Mouse (Mus musculus) hindbrain, embryonic 15.5 days (tissue): Measurements from ENCODE around the gene Clk2. TPM values are rescaled to one million over a fixed set of nuclear protein-coding genes. Genes with fewer than 3 reads are reported as not detected.
A peak's percentile ranks its signal among the peaks of the same experiment; 100 is the strongest.
"Not testable (repeated sequence)": the region's sequence is repeated elsewhere in the genome, so short reads cannot be mapped to it uniquely, and the experiment has no call there.

Experiments
- ATAC-seq: fragments of 200-750 bp; cut with Nextera tagmentation; 2 replicates; pipeline ENCODE4 v1.8.0; 2017; ENCODE audit warnings: low read depth, moderate number of reproducible peaks, moderate TSS enrichment; ENCODE audit not compliant: low FRiP score
- H3K27ac ChIP-seq: fragments of 300-500 bp; sonication (generic); replicated peaks from 2 replicates; pipeline ENCODE4 v1.5.1; 2015; ENCODE audit warnings: mild to moderate bottlenecking, inconsistent platforms
- H3K27me3 ChIP-seq: fragments of 300-500 bp; sonication (generic); 2 replicates; pipeline ENCODE4 v1.6.1; 2015; ENCODE audit warnings: control low read depth, inconsistent platforms
- H3K36me3 ChIP-seq: fragments of 300-500 bp; sonication (generic); 2 replicates; pipeline ENCODE4 v1.6.1; 2015; ENCODE audit warnings: control low read depth, inconsistent platforms
- H3K4me1 ChIP-seq: fragments of 300-500 bp; sonication (generic); replicated peaks from 2 replicates; pipeline ENCODE4 v1.6.1; 2015; ENCODE audit warnings: control low read depth, inconsistent platforms
- H3K4me2 ChIP-seq: fragments of 300-500 bp; sonication (generic); 2 replicates; pipeline ENCODE4 v1.6.1; 2015; ENCODE audit warnings: moderate library complexity, mild to moderate bottlenecking, inconsistent platforms
- H3K4me3 ChIP-seq: fragments of 300-500 bp; sonication (generic); 2 replicates; pipeline ENCODE4 v1.5.1; 2015; ENCODE audit warnings: mild to moderate bottlenecking, inconsistent platforms
- H3K9ac ChIP-seq: fragments of 300-500 bp; sonication (generic); 2 replicates; pipeline ENCODE4 v1.6.1; 2015; ENCODE audit warnings: inconsistent platforms
- H3K9me3 ChIP-seq: fragments of 300-500 bp; sonication (generic); 2 replicates; pipeline ENCODE4 v1.6.1; 2016; ENCODE audit warnings: control low read depth, inconsistent platforms
- WGBS: fragments of 180-500 bp; shearing (Covaris S2); methylation state at CpG from one replicate; pipeline ENCODE4 v1.1.7; 2015; 5-methylcytosine and 5-hydroxymethylcytosine counted together
- polyA plus RNA-seq: library from polyadenylated mRNA; unstranded; fragments of >200 nt; fragmentation: Nextera tagmentation; extraction: Ambion mirVana; gene quantifications from 2 replicates; pipeline ENCODE4 v1.2.1, GENCODE M21; 2015

Clk2 gene
- polyA plus RNA-seq, 1 experiment from 2014 or later = 22.6 TPM

- Histone ChIP-seq H3K36me3 (peaks cover 12% of the 10 kb centered on the region; the same call in 1 of the 2 replicates), H3K4me3 (peak overlapping the region; percentile 61), H3K9me3 (no peaks in the 10 kb centered on the region), H3K9ac (peak overlapping the region; percentile 75), H3K27ac (peak overlapping the region; percentile 95), H3K27me3 (no peaks in the 10 kb centered on the region), H3K4me2 (peak overlapping the region; percentile 88), H3K4me1 (peaks cover 47% of the 10 kb centered on the region)
- under 1% methylated on average over 69 of the region's 69 CpGs for WGBS
- ATAC-seq = peak; percentile 90
These were observed 49.4 kb downstream of the Clk2 start for GRCm38 (mm10) chr3:89213803-89214530.

- peak within 1 kb of the TSS; percentile 88 for H3K4me2 ChIP-seq
- peaks cover 47% of the 10 kb centered on the region for H3K4me1 ChIP-seq
- 0 out of 2 replicates have a peak, but pooled peaks have one; percentile 12 for ATAC-seq
- H3K9ac ChIP-seq = peak within 1 kb of the TSS; percentile 75
- peaks cover 5% of the 10 kb centered on the region; the same call in 1 of the 2 replicates for H3K36me3 ChIP-seq
- peak within 1 kb of the TSS; percentile 61 for H3K4me3 ChIP-seq
- no peaks in the 10 kb centered on the region for H3K27me3 ChIP-seq
- WGBS = under 1% methylated on average over 19 of the region's 19 CpGs
- H3K27ac ChIP-seq = peak within 1 kb of the TSS; percentile 95
- H3K9me3 ChIP-seq = no peaks in the 10 kb centered on the region
These were observed 50.3 kb downstream of the Clk2 start, which contains the start of gene Thbs3 for GRCm38 (mm10) chr3:89214681-89215411. Gene Thbs3 (plus strand): TSS chr3:89215180.

- Histone ChIP-seq H3K9ac (no peak overlapping the region), H3K36me3 (no peaks in the 10 kb centered on the region), H3K9me3 (no peaks in the 10 kb centered on the region), H3K27ac (peak overlapping the region; percentile 95), H3K4me3 (peak overlapping the region; percentile 61), H3K4me1 (peaks cover 49% of the 10 kb centered on the region), H3K27me3 (no peaks in the 10 kb centered on the region), H3K4me2 (peak overlapping the region; percentile 88)
- 0% methylated on average over 6 of the region's 6 CpGs for WGBS
- ATAC-seq = peak; percentile 36
These were observed 51.3 kb downstream of the Clk2 start for GRCm38 (mm10) chr3:89215853-89216252.

- Histone ChIP-seq H3K27ac (0 out of 2 replicates have a peak overlapping the region, but pooled peaks have one; percentile 25), H3K4me2 (peak overlapping the region; percentile 88), H3K4me1 (peaks cover 45% of the 10 kb centered on the region)
- WGBS = 67% methylated on average over 7 of the region's 7 CpGs
- not testable (repeated sequence) for H3K36me3 ChIP-seq, H3K4me3 ChIP-seq, H3K9ac ChIP-seq, H3K9me3 ChIP-seq, H3K27me3 ChIP-seq, ATAC-seq
These were observed 51.8 kb downstream of the Clk2 start for GRCm38 (mm10) chr3:89216407-89216806.

- ATAC-seq = no peak
- Histone ChIP-seq H3K4me3 (no peak overlapping the region), H3K4me1 (peaks cover 27% of the 10 kb centered on the region), H3K36me3 (no peaks in the 10 kb centered on the region), H3K9ac (no peak overlapping the region), H3K27ac (no peak overlapping the region), H3K4me2 (no peak overlapping the region), H3K27me3 (no peaks in the 10 kb centered on the region), H3K9me3 (no peaks in the 10 kb centered on the region)
- 83% methylated on average over 1 of the region's 1 CpGs for WGBS
These were observed 53.7 kb downstream of the Clk2 start for GRCm38 (mm10) chr3:89218271-89218670.

GRCm38 (mm10) chr3:89219546-89219945 is 55.0 kb downstream of the Clk2 start:
- Histone ChIP-seq H3K27me3 (no peaks in the 10 kb centered on the region), H3K27ac (0 out of 2 replicates have a peak overlapping the region, but pooled peaks have one; percentile 4), H3K4me2 (no peak overlapping the region), H3K4me3 (no peak overlapping the region), H3K9ac (no peak overlapping the region), H3K9me3 (no peaks in the 10 kb centered on the region), H3K36me3 (no peaks in the 10 kb centered on the region), H3K4me1 (peaks cover 34% of the 10 kb centered on the region)
- 41% methylated on average over 8 of the region's 8 CpGs for WGBS
- no peak for ATAC-seq

- no peaks in the 10 kb centered on the region for H3K27me3 ChIP-seq
- ATAC-seq = no peak
- no peak overlapping the region for H3K27ac ChIP-seq
- no peak overlapping the region for H3K9ac ChIP-seq
- H3K4me2 ChIP-seq = no peak overlapping the region
- H3K36me3 ChIP-seq = no peaks in the 10 kb centered on the region
- no peaks in the 10 kb centered on the region for H3K9me3 ChIP-seq
- 58% methylated on average over 5 of the region's 5 CpGs for WGBS
- no peak overlapping the region for H3K4me3 ChIP-seq
- H3K4me1 ChIP-seq = peaks cover 34% of the 10 kb centered on the region
These were observed 56.6 kb downstream of the Clk2 start for GRCm38 (mm10) chr3:89221167-89221566.

- Histone ChIP-seq H3K9ac (peak overlapping the region; percentile 31), H3K9me3 (no peaks in the 10 kb centered on the region), H3K27me3 (no peaks in the 10 kb centered on the region), H3K4me2 (peak overlapping the region; percentile 67), H3K27ac (peak overlapping the region; percentile 84), H3K4me3 (peak overlapping the region; percentile 41), H3K36me3 (no peaks in the 10 kb centered on the region), H3K4me1 (peaks cover 58% of the 10 kb centered on the region)
- 28% methylated on average over 11 of the region's 11 CpGs for WGBS
- no peak for ATAC-seq
These were observed 60.2 kb downstream of the Clk2 start for GRCm38 (mm10) chr3:89224796-89225195.

GRCm38 (mm10) chr3:89225321-89225815 is 60.8 kb downstream of the Clk2 start:
- Histone ChIP-seq H3K4me3 (peak overlapping the region; percentile 41), H3K4me1 (peaks cover 56% of the 10 kb centered on the region), H3K4me2 (peak overlapping the region; percentile 67), H3K36me3 (no peaks in the 10 kb centered on the region), H3K27me3 (no peaks in the 10 kb centered on the region), H3K9ac (peak overlapping the region; percentile 31), H3K9me3 (no peaks in the 10 kb centered on the region), H3K27ac (peak overlapping the region; percentile 84)
- ATAC-seq = no peak
- WGBS = 22% methylated on average over 12 of the region's 12 CpGs

- H3K4me2 ChIP-seq = peak overlapping the region; percentile 67
- no peaks in the 10 kb centered on the region for H3K36me3 ChIP-seq
- H3K9ac ChIP-seq = peak overlapping the region; percentile 46
- ATAC-seq = peak; percentile 65
- peak overlapping the region; percentile 41 for H3K4me3 ChIP-seq
- 5% methylated on average over 4 of the region's 4 CpGs for WGBS
- H3K9me3 ChIP-seq = no peaks in the 10 kb centered on the region
- peak overlapping the region; percentile 84 for H3K27ac ChIP-seq
- H3K4me1 ChIP-seq = peaks cover 56% of the 10 kb centered on the region
- no peaks in the 10 kb centered on the region for H3K27me3 ChIP-seq
These were observed 61.3 kb downstream of the Clk2 start for GRCm38 (mm10) chr3:89225918-89226317.

- Histone ChIP-seq H3K9me3 (no peaks in the 10 kb centered on the region), H3K4me1 (peaks cover 56% of the 10 kb centered on the region), H3K27me3 (no peaks in the 10 kb centered on the region), H3K4me3 (peak overlapping the region; percentile 41), H3K4me2 (peak overlapping the region; percentile 67), H3K9ac (peak overlapping the region; percentile 46), H3K27ac (peak overlapping the region; percentile 84), H3K36me3 (no peaks in the 10 kb centered on the region)
- ATAC-seq = no peak
- WGBS = 9% methylated on average over 11 of the region's 11 CpGs
These were observed 61.8 kb downstream of the Clk2 start for GRCm38 (mm10) chr3:89226361-89226760.
